In genomic region chr10:69476871-69477270, GRCm38 (mm10) we compare ENCODE assay signal across 23 mouse cellular contexts.
"Had no signal": no experiment of that assay in that cellular context is flagged by ENCODE, and none has a peak within 500 bp of the region (broad histone marks: within the 10 kb centered on the region; RNA-seq: fewer than 3 reads in every experiment).

No protein-coding gene starts in this region.

- DNase-seq: gastrocnemius, adult 2 months; gastrocnemius, postnatal 10 days; gastrocnemius, postnatal 25 days; heart, postnatal 10 days; heart, postnatal 4 days; kidney, adult 18-20 months; kidney, adult 8-10 months; kidney, postnatal 10 days; kidney, postnatal 25 days; kidney, postnatal 4 days; liver; liver, embryonic 13.5 days had no signal

- H3K36me3 ChIP-seq: heart, embryonic 10.5 days; heart, embryonic 12.5 days; hindbrain, embryonic 10.5 days; hindbrain, embryonic 12.5 days; intestine, embryonic 15.5 days; limb, embryonic 10.5 days; limb, embryonic 12.5 days; liver, embryonic 13.5 days; liver, embryonic 15.5 days had no signal

- H3K4me1 ChIP-seq: heart, embryonic 12.5 days; hindbrain, embryonic 10.5 days; hindbrain, embryonic 12.5 days; intestine, embryonic 15.5 days; limb, embryonic 10.5 days; limb, embryonic 12.5 days; liver, embryonic 13.5 days; liver, embryonic 15.5 days had no signal

- H3K27ac ChIP-seq: gastrocnemius, adult 2 months; heart, embryonic 10.5 days; hindbrain, embryonic 10.5 days; hindbrain, embryonic 12.5 days; hindbrain, embryonic 14.5 days; intestine, embryonic 15.5 days; layer of hippocampus, adult 2 months; left cerebral cortex, adult 2 months; limb, embryonic 10.5 days; limb, embryonic 12.5 days; liver, embryonic 13.5 days; liver, embryonic 15.5 days had no signal

- H3K9ac ChIP-seq: heart, embryonic 12.5 days; hindbrain, embryonic 12.5 days; hindbrain, embryonic 14.5 days; intestine, embryonic 15.5 days; limb, embryonic 12.5 days; liver, embryonic 13.5 days; liver, embryonic 15.5 days had no signal

- H3K4me3 ChIP-seq: gastrocnemius, adult 2 months; heart, embryonic 10.5 days; heart, embryonic 12.5 days; hindbrain, embryonic 10.5 days; hindbrain, embryonic 12.5 days; intestine, embryonic 15.5 days; layer of hippocampus, adult 2 months; left cerebral cortex, adult 2 months; limb, embryonic 10.5 days; limb, embryonic 12.5 days; liver, embryonic 13.5 days; liver, embryonic 15.5 days had no signal

- H3K27me3 ChIP-seq: heart, embryonic 12.5 days; hindbrain, embryonic 12.5 days; intestine, embryonic 15.5 days; limb, embryonic 12.5 days; liver, embryonic 13.5 days; liver, embryonic 15.5 days had no signal
